2 mouse cellular contexts compared by ENCODE assay signal in the genomic region with DNA sequence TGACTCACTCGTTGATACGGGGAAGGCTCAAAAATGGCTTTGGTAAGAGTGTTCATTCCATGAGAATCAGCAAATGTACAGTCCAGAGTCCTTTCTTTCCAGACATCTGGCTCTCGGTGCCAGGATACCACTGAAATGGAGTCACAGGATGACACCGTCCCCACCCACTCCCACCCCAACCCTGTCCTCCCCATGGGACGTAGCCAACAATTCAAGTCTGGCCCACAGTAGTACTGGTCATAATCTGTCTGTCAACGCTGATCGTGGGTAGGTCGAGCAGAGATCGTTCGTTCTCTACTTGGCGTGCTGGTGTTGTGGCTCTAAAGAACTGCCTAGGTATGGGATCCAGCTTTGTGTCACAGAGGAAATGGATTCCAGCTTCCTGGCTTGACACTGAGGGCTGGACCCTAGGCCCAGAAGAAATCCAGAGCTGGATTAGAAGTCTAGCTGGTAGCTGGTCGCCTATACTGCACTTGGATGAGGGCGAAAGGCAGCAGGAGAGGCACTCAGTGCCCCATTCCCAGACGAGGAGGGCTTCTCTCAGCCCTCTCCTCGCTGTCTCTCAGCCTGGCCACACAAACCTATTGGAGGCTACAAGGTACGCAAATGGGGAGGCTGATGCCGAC.
TF ChIP-seq lines count a peak whose summit lies in the region.

No protein-coding gene starts in this region.

TF ChIP-seq in MEL, 35 proteins besides CTCF, POLR2A, EP300 and RAD21:
- TF ChIP-seq POLR2AphosphoS2 (IDR thresholded peaks at IDR 0.05; ENCODE audit: low read length) (no peak), SIN3A (IDR thresholded peaks at IDR 0.05; ENCODE audit: low read length) (0 out of 2 replicates have a peak, but pooled peaks have one; percentile 31)

TF ChIP-seq in myocyte, 11 proteins besides CTCF, POLR2A, EP300 and RAD21:
- TF ChIP-seq MAX (IDR thresholded peaks at IDR 0.05; ENCODE audit: low read depth): no peak
TF ChIP-seq in myocyte: peak in this region for 0.
